Mouse (Mus musculus) urinary bladder, postnatal 14 days (tissue): ENCODE measurements around the gene Klhdc8a.
A peak's percentile ranks its signal among the peaks of the same experiment; 100 is the strongest.

Experiments
- DNase-seq: peaks from one replicate; pipeline ENCODE4 v3.0.0; 2021; ENCODE audit warnings: low spot score

Klhdc8a gene

GRCm38 (mm10) chr1:132317894-132318863 is 19.8 kb downstream of the Klhdc8a start:
- no peak for DNase-seq

GRCm38 (mm10) chr1:132319242-132319641 is 20.8 kb downstream of the Klhdc8a start:
- DNase-seq, result peak; percentile 95

DNA sequence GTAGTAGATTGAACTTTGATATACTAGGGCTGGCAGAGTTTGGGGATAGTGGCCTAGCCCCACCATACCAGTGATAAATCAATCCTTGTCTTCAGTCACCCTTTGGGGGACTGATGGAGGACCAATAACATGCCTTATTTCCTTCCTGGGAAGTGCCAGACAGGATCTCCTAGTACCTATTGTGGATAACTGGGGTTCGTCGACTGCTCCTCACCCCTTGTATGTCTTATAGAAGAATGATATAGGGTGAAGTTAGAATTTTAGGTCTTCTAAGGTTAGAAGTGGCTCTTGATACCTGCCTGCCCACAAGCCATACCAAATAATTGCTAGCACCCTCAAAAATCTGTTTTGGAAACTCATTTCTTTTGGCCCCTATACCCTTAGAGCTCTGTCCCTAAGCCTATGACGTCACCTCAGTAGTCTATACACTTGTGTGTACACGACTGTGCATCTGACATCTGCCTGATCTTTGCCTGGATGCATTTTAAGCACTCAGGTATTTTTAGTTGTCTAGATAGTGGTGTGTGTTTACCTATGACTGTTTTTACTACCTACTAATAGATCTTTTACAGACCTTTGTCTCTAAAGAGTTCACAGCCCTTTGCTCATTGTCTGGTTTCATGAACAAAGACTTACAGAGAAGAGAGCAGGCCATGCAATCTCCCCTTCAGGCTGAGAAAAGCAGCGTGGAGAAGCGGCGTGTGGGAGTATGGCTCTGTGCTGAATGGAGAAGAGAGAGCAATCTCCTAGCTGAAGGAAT is 23.6 kb downstream of the Klhdc8a start:
- DNase-seq, result no peak

- DNase-seq, result no peak
Observed at GRCm38 (mm10) chr1:132322711-132323542, 24.5 kb downstream of the Klhdc8a start.

DNA sequence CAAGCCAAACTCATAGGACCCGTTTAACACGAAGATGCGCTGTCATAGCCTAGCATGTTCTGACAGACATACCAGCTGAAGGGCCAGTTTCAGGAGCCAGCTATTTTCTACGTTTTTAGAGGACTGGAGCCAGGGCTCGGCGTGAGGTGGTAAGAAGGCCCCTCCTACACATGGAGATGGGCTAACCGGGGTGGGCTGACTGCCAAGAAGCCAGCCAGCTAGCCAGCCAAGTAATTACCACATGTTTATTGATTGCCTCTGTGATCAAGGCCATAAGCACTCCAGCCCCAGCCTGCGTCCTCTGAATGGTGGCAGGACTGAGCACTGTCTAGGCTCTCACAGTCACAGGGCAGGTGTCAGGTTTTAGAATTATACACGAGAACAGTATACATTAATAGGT is 28.4 kb downstream of the Klhdc8a start:
- DNase-seq, result no peak

DNA sequence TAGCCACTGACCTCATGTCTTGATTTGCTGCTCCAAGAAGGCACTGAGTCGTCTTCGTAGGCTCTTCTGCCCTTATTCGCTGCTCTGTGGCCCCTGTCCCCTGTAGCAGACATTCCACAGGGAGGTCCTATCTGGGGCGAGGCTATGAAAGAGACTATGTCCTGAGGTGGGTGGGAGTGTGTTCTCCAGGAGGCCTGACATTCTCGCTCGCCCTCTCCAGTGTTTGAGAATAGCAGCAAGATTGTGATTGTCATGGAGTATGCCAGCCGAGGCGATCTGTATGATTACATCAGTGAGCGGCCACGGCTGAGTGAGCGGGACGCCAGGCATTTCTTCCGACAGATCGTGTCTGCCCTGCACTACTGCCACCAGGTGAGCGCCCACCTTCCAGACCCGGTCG is 29.1 kb downstream of the Klhdc8a start:
- DNase-seq, result no peak

- DNase-seq, result no peak
Observed at GRCm38 (mm10) chr1:132328565-132328964, 30.1 kb downstream of the Klhdc8a start.

- no peak for DNase-seq
Observed at GRCm38 (mm10) chr1:132329656-132330055, 31.2 kb downstream of the Klhdc8a start.

GRCm38 (mm10) chr1:132330397-132330796 is 32.0 kb downstream of the Klhdc8a start:
- DNase-seq, result no peak

DNA sequence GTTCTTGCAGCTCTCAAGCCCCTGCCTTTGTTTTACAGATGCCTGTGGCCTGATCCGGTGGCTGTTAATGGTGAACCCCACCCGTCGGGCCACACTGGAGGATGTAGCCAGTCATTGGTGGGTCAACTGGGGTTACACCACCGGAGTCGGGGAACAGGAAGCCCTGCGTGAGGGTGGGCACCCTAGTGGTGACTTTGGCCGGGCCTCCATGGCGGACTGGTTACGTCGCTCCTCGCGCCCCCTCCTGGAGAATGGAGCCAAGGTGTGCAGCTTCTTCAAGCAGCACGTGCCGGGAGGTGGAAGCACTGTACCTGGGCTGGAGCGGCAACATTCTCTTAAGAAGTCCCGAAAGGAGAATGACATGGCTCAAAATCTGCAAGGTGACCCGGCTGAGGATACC is 32.9 kb downstream of the Klhdc8a start:
- DNase-seq, result no peak

DNA sequence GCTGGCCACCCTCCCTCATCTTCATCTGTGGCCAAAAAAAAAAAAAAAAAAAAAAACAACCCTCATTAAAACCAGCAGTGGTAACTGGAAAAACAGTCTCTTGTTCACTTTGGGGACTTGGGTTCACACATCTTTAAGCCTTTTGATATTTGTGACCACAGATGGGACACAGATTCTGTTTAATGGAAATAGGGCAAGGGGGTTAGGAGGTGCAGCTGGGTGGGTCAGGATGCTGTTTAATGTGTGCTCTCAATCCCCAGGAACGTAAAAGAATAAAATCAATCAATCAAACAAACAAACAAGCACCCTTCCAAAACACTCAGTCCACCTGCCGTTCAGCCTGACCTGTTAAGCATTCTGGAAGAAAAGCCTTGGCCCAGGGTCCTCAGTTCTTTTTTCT is 34.8 kb downstream of the Klhdc8a start:
- no peak for DNase-seq

GRCm38 (mm10) chr1:132333675-132334141 is 35.3 kb downstream of the Klhdc8a start:
- peak; percentile 50 for DNase-seq

- DNase-seq, result no peak
Observed at GRCm38 (mm10) chr1:132334178-132334801, 35.9 kb downstream of the Klhdc8a start.

- DNase-seq, result no peak
Observed at GRCm38 (mm10) chr1:132335378-132335965, 37.0 kb downstream of the Klhdc8a start.

- DNase-seq, result no peak
Observed at GRCm38 (mm10) chr1:132336921-132337320, 38.5 kb downstream of the Klhdc8a start.

GRCm38 (mm10) chr1:132338027-132338660 is 39.7 kb downstream of the Klhdc8a start:
- DNase-seq, result no peak

- no peak for DNase-seq
Observed at GRCm38 (mm10) chr1:132341731-132342501, 43.5 kb downstream of the Klhdc8a start.

GRCm38 (mm10) chr1:132342518-132342917 is 44.1 kb downstream of the Klhdc8a start:
- DNase-seq, result no peak

GRCm38 (mm10) chr1:132343191-132343590 is 44.8 kb downstream of the Klhdc8a start:
- DNase-seq, result no peak

DNA sequence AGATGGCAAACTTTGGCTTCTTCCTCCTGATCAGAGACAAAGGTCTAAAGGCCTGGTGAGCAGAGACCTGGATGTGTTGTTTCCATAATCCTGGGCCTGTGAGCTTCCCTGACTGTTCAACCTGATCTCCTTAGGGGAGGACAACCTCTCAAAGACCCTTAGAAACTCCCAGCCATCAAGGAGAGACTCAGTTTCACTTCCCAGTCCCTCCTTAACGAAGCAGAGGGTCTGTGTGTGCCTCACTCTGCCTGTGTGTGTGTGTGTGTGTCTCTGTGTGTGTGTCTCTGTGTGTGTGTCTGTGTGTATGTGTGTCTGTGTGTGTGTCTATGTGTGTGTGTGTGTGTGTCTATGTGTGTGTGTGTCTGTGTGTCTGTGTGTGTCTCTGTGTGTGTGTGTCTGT is 45.2 kb downstream of the Klhdc8a start:
- no peak for DNase-seq
